Mouse (Mus musculus) liver, embryonic 14.5 days (tissue): Measurements from ENCODE around the gene Teddm1a. TPM values are rescaled to one million over a fixed set of nuclear protein-coding genes. Genes with fewer than 3 reads are reported as not detected.
"Not testable (repeated sequence)": the region's sequence is repeated elsewhere in the genome, so short reads cannot be mapped to it uniquely, and the experiment has no call there.

Experiments used
- ATAC-seq: fragments of 200-750 bp; cut with Nextera tagmentation; 2 replicates; pipeline ENCODE4 v1.8.0; 2017; ENCODE audit warnings: moderate number of reproducible peaks, mild to moderate bottlenecking, moderate library complexity; ENCODE audit not compliant: insufficient read depth
- DNase-seq, 3 experiments: peaks; one replicate each; pipeline ENCODE4 v3.0.0-alpha.2; 2012 to 2013; ENCODE audit warnings: low read depth in 3 of 3, low spot score in 3 of 3
- H3K27ac ChIP-seq: fragments of 300-500 bp; sonication (generic); 2 replicates; pipeline ENCODE4 v1.5.1; 2014; ENCODE audit warnings: moderate library complexity, mild to moderate bottlenecking, control low read depth, inconsistent platforms
- H3K27me3 ChIP-seq: fragments of 300-500 bp; sonication (generic); 2 replicates; pipeline ENCODE4 v1.6.1; 2014; ENCODE audit warnings: mild to moderate bottlenecking, low read length, moderate library complexity; ENCODE audit not compliant: control insufficient read depth, insufficient read depth
- H3K36me3 ChIP-seq: fragments of 300-500 bp; sonication (generic); replicated peaks from 2 replicates; pipeline ENCODE4 v1.6.1; 2014; ENCODE audit warnings: low read depth; ENCODE audit not compliant: control insufficient read depth, insufficient read depth
- H3K4me1 ChIP-seq, 2 experiments: fragments of 200-500 bp in 1 of 2; fragments of 300-500 bp in 1 of 2; sonication (generic) in 1 of 2; replicated peaks; 2 replicates each; pipeline ENCODE4 v1.6.1; 2012 to 2014; ENCODE audit warnings: antibody characterized with exemption in 1 of 2, inconsistent platforms in 1 of 2, low read length in 1 of 2; ENCODE audit not compliant: control insufficient read depth in 2 of 2, insufficient read depth in 2 of 2
- H3K4me2 ChIP-seq: fragments of 300-500 bp; sonication (generic); 2 replicates; pipeline ENCODE4 v1.6.1; 2014; ENCODE audit warnings: low read depth, mild to moderate bottlenecking, control low read depth, moderate library complexity
- H3K4me3 ChIP-seq, 2 experiments: fragments of 200-500 bp in 1 of 2; fragments of 300-500 bp in 1 of 2; sonication (generic) in 1 of 2; 2 replicates each; pipeline ENCODE4 v1.5.1; 2012 to 2014; ENCODE audit warnings: low read depth in 2 of 2, low read length in 2 of 2, mild to moderate bottlenecking in 2 of 2, control low read depth in 1 of 2, inconsistent platforms in 1 of 2, moderate library complexity in 1 of 2; ENCODE audit not compliant: insufficient read depth in 1 of 2
- H3K9ac ChIP-seq: fragments of 300-500 bp; sonication (generic); replicated peaks from 2 replicates; pipeline ENCODE4 v1.6.1; 2014; ENCODE audit warnings: mild to moderate bottlenecking, control low read depth, moderate library complexity
- H3K9me3 ChIP-seq: fragments of 300-500 bp; sonication (generic); 2 replicates; pipeline ENCODE4 v1.6.1; 2016; ENCODE audit warnings: low read length, mixed read lengths; ENCODE audit not compliant: control insufficient read depth
- CTCF ChIP-seq: IDR thresholded peaks from 2 replicates; pipeline ENCODE4 v1.5.1; 2016; ENCODE audit warnings: antibody characterized with exemption, low read depth, control low read depth
- EP300 ChIP-seq: IDR thresholded peaks from 2 replicates; pipeline ENCODE4 v1.6.1; 2016; ENCODE audit warnings: antibody characterized with exemption, low read depth
- WGBS: fragments of 180-500 bp; shearing (Covaris S2); extraction: QIAGEN DNeasy Blood & Tissue Kit; methylation state at CpG from one replicate; pipeline ENCODE4 v1.1.7; 2014; ENCODE audit not compliant: insufficient replicate concordance; 5-methylcytosine and 5-hydroxymethylcytosine counted together
- polyA plus RNA-seq, 2 experiments: library from polyadenylated mRNA; depleted of rRNA in 1 of 2; stranded (reverse) in 1 of 2; unstranded in 1 of 2; fragments of >200 nt; fragmentation: Nextera tagmentation in 1 of 2; extraction: Ambion mirVana in 1 of 2; gene quantifications; 2 replicates each; pipeline versions ENCODE4 v1.2.1 to v1.2.3; 2012 to 2014

Teddm1a gene
- polyA plus RNA-seq, 2 experiments: not detected

DNA sequence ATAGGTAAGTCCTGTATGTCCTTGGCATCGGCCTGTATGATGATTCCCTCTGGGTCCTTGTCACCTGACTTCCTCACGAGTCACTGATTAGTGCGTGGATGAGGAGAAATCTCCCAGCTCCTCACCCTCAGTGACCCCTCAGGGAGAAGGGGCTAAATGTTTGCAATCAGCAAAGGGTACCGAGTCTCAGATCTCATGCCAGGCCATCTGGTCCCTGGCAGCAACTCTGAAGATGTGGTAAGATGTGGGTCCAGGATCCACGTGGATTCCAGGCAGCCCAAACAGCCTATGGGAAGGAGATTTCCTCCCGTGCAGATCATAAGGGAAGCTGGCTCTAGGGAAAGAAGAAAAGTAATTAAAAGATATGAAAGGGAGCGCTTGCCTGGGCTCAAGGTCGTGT, 35.6 kb upstream of the Teddm1a start:
- WGBS: 61% methylated on average over 8 of the region's 8 CpGs
- Histone ChIP-seq H3K4me2 (no peak overlapping the region), H3K9ac (no peak overlapping the region), H3K9me3 (no peaks in the 10 kb centered on the region), H3K27me3 (no peaks in the 10 kb centered on the region), H3K27ac (no peak overlapping the region), H3K4me3 (no peak overlapping the region), H3K36me3 (no peaks in the 10 kb centered on the region), H3K4me1 (no peaks in the 10 kb centered on the region)
- no peak for TF ChIP-seq CTCF
- no peak for TF ChIP-seq EP300
- ATAC-seq: no peak
- no peak for DNase-seq

GRCm38 (mm10) chr1:153874045-153874444, 17.5 kb upstream of the Teddm1a start, which contains the start of gene Teddm1b:
Gene Teddm1b (plus strand): TSS chr1:153874345.
- H3K4me1 ChIP-seq: no peaks in the 10 kb centered on the region
- H3K36me3 ChIP-seq: no peaks in the 10 kb centered on the region
- no peak for DNase-seq
- H3K9me3 ChIP-seq: no peaks in the 10 kb centered on the region
- no peak within 1 kb of the TSS for H3K27ac ChIP-seq
- no peak within 1 kb of the TSS for H3K4me3 ChIP-seq
- TF ChIP-seq CTCF: no peak
- no peak for TF ChIP-seq EP300
- WGBS: 67% methylated on average over 6 of the region's 6 CpGs
- H3K9ac ChIP-seq: no peak within 1 kb of the TSS
- ATAC-seq: no peak
- no peaks in the 10 kb centered on the region for H3K27me3 ChIP-seq
- no peak within 1 kb of the TSS for H3K4me2 ChIP-seq

- H3K27me3 ChIP-seq, H3K36me3 ChIP-seq, ATAC-seq, H3K9ac ChIP-seq, H3K4me1 ChIP-seq, H3K4me3 ChIP-seq, H3K4me2 ChIP-seq, H3K27ac ChIP-seq, H3K9me3 ChIP-seq, DNase-seq: not testable (repeated sequence)
- WGBS: 78% methylated on average over 17 of the region's 17 CpGs
Observed at GRCm38 (mm10) chr1:153880391-153880790, 11.2 kb upstream of the Teddm1a start.

DNA sequence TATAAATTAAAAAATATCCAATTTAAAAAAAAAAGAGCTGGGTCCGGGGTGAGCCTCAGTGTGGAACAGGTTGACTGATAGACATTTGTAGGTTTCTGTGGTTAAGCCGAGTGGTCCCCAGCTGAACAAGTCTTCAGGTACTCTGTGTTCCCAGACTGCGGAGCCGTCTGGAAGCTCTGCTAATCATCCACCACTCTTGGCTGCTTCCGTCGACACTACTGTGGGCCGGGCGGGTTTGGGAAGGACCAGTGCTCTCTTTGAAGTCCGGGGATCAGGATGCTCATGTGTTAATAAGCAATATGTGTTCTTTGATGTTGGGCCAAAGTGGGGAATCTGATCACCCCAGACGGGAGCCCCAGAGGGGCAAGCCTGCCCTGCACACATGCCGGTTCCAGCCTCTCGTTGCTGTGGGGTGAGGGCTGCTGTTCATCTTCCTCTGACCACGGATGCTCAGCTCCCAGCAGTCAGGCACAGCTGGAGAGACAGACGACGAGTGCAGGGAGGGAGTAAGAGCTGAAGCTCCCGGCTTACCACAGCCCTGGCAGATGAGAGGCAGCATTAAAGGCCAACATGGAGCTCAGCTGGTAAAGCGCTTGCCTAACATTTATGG, 5.4 kb upstream of the Teddm1a start:
- no peak for ATAC-seq

DNA sequence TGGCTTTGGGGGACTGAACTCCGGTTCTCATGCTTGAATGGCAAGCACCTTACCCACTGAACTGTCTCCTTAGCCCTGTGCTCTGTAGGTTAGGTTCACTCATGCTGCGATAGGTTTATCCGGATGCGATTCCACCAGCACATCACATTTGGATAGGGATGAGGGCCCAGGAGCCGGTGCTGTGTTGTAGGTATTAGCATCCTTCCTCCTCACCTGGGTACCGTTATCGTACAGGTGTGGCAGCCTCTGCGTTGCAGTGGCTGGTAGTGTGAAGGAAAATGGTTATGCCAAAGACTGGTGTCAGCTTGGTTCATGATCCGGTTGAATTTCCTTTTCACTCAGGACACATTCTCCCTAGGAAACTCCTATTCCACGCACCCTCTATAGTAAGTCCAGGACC, 1.4 kb upstream of the Teddm1a start:
- WGBS: 77% methylated on average over 10 of the region's 10 CpGs

More for the DNA sequence above, 5.4 kb upstream of the Teddm1a start:
- H3K36me3 ChIP-seq: no peaks in the 10 kb centered on the region
- H3K27me3 ChIP-seq: no peaks in the 10 kb centered on the region
- H3K27ac ChIP-seq: no peak overlapping the region
- no peak overlapping the region for H3K4me2 ChIP-seq
- H3K4me1 ChIP-seq: no peaks in the 10 kb centered on the region
- 43% methylated on average over 17 of the region's 17 CpGs for WGBS
- no peak overlapping the region for H3K4me3 ChIP-seq
- no peak for DNase-seq
- no peak for TF ChIP-seq EP300
- no peak for TF ChIP-seq CTCF
- H3K9ac ChIP-seq: no peak overlapping the region
- H3K9me3 ChIP-seq: no peaks in the 10 kb centered on the region

More for the DNA sequence above, 1.4 kb upstream of the Teddm1a start:
- no peak for ATAC-seq
- no peak overlapping the region for H3K27ac ChIP-seq
- no peaks in the 10 kb centered on the region for H3K27me3 ChIP-seq
- no peaks in the 10 kb centered on the region for H3K9me3 ChIP-seq
- no peaks in the 10 kb centered on the region for H3K36me3 ChIP-seq
- H3K4me1 ChIP-seq: no peaks in the 10 kb centered on the region
- TF ChIP-seq CTCF: no peak
- no peak for TF ChIP-seq EP300
- DNase-seq: no peak
- no peak overlapping the region for H3K4me2 ChIP-seq
- no peak overlapping the region for H3K9ac ChIP-seq
- H3K4me3 ChIP-seq: no peak overlapping the region
